Mouse (Mus musculus) limb, embryonic 14.5 days (tissue): Measurements from ENCODE around the gene Mrpl18. TPM values are rescaled to one million over a fixed set of nuclear protein-coding genes. Genes with fewer than 3 reads are reported as not detected.
A peak's percentile ranks its signal among the peaks of the same experiment; 100 is the strongest.
"Not testable (repeated sequence)": the region's sequence is repeated elsewhere in the genome, so short reads cannot be mapped to it uniquely, and the experiment has no call there.

ENCODE experiments used
- ATAC-seq: fragments of 200-750 bp; cut with Nextera tagmentation; 2 replicates; pipeline ENCODE4 v1.8.0; 2017; ENCODE audit warnings: low read depth, moderate number of reproducible peaks, moderate TSS enrichment; ENCODE audit not compliant: low FRiP score
- DNase-seq: peaks from one replicate; pipeline ENCODE4 v3.0.0-alpha.2; 2015; ENCODE audit warnings: low spot score
- H3K27ac ChIP-seq: fragments of 300-500 bp; sonication (generic); replicated peaks from 2 replicates; pipeline ENCODE4 v1.5.1; 2014; ENCODE audit warnings: low read depth, mild to moderate bottlenecking, low read length, moderate library complexity, mixed read lengths
- H3K27me3 ChIP-seq: fragments of 300-500 bp; sonication (generic); 2 replicates; pipeline ENCODE4 v1.6.1; 2014; ENCODE audit warnings: low read length, mixed read lengths; ENCODE audit not compliant: control insufficient read depth, insufficient read depth
- H3K36me3 ChIP-seq: fragments of 300-500 bp; sonication (generic); 2 replicates; pipeline ENCODE4 v1.6.1; 2014; ENCODE audit warnings: mild to moderate bottlenecking, low read length, moderate library complexity, mixed read lengths; ENCODE audit not compliant: control insufficient read depth, insufficient read depth
- H3K4me1 ChIP-seq: fragments of 300-500 bp; sonication (generic); 2 replicates; pipeline ENCODE4 v1.6.1; 2014; ENCODE audit warnings: antibody characterized with exemption, low read length, mixed read lengths; ENCODE audit not compliant: control insufficient read depth, insufficient read depth
- H3K4me2 ChIP-seq: fragments of 300-500 bp; sonication (generic); replicated peaks from 2 replicates; pipeline ENCODE4 v1.6.1; 2014; ENCODE audit warnings: low read depth, mild to moderate bottlenecking, low read length, moderate library complexity; ENCODE audit not compliant: severe bottlenecking
- H3K4me3 ChIP-seq: fragments of 300-500 bp; sonication (generic); replicated peaks from 2 replicates; pipeline ENCODE4 v1.5.1; 2014; ENCODE audit warnings: low read length
- H3K9ac ChIP-seq: fragments of 300-500 bp; sonication (generic); 2 replicates; pipeline ENCODE4 v1.6.1; 2014; ENCODE audit warnings: mild to moderate bottlenecking, low read depth, low read length, moderate library complexity; ENCODE audit not compliant: severe bottlenecking
- H3K9me3 ChIP-seq: fragments of 300-500 bp; sonication (generic); 2 replicates; pipeline ENCODE4 v1.6.1; 2016; ENCODE audit warnings: low read length; ENCODE audit not compliant: control insufficient read depth
- POLR2A ChIP-seq: fragments of 200-500 bp; IDR thresholded peaks from 2 replicates; pipeline ENCODE4 v1.8.0; 2012; ENCODE audit warnings: inconsistent platforms, mild to moderate bottlenecking, moderate library complexity, borderline replicate concordance; ENCODE audit not compliant: insufficient read depth, insufficient read length; ENCODE audit errors: extremely low read depth
- WGBS: fragments of 180-500 bp; shearing (Covaris S2); extraction: QIAGEN DNeasy Blood & Tissue Kit; methylation state at CpG from one replicate; pipeline ENCODE4 v1.1.7; 2014; 5-methylcytosine and 5-hydroxymethylcytosine counted together
- polyA plus RNA-seq, 2 experiments: library from polyadenylated mRNA; depleted of rRNA in 1 of 2; stranded (reverse) in 1 of 2; unstranded in 1 of 2; fragments of >200 nt; fragmentation: Nextera tagmentation in 1 of 2; extraction: Ambion mirVana in 1 of 2; gene quantifications; 2 replicates each; pipeline versions ENCODE4 v1.2.1 to v1.2.3; 2012 to 2014

Gene Mrpl18
- polyA plus RNA-seq, 2 experiments = 66.4 to 127 TPM

- Histone ChIP-seq H3K4me3 (no peak overlapping the region), H3K4me1 (peaks cover 9% of the 10 kb centered on the region), H3K36me3 (peaks cover 18% of the 10 kb centered on the region), H3K27me3 (no peaks in the 10 kb centered on the region), H3K27ac (no peak overlapping the region), H3K9ac (no peak overlapping the region), H3K4me2 (no peak overlapping the region), H3K9me3 (no peaks in the 10 kb centered on the region)
- WGBS = 97% methylated on average over 6 of the region's 6 CpGs
- ATAC-seq (no peak), DNase-seq (no peak)
- TF ChIP-seq POLR2A = no peak
Observed at GRCm38 (mm10) chr17:12902291-12902690, 13.9 kb downstream of the Mrpl18 start.

- not testable (repeated sequence) for ATAC-seq, H3K4me2 ChIP-seq
Observed at GRCm38 (mm10) chr17:12898607-12899006, 17.5 kb downstream of the Mrpl18 start.

GRCm38 (mm10) chr17:12897674-12898073 lies 18.5 kb downstream of the Mrpl18 start:
- DNase-seq (no peak), ATAC-seq (no peak)
- no peak overlapping the region for H3K4me3 ChIP-seq
- H3K27ac ChIP-seq = no peak overlapping the region; the same call in 1 of the 2 replicates
- peaks cover 9% of the 10 kb centered on the region for H3K36me3 ChIP-seq
- H3K4me1 ChIP-seq = peaks cover under 1% of the 10 kb centered on the region; the same call in 1 of the 2 replicates
- H3K4me2 ChIP-seq = no peak overlapping the region
- TF ChIP-seq POLR2A = no peak
- H3K27me3 ChIP-seq = no peaks in the 10 kb centered on the region
- no peak overlapping the region for H3K9ac ChIP-seq
- WGBS = 93% methylated on average over 5 of the region's 5 CpGs
- H3K9me3 ChIP-seq = no peaks in the 10 kb centered on the region

More at GRCm38 (mm10) chr17:12898607-12899006, 17.5 kb downstream of the Mrpl18 start:
- DNase-seq, H3K9me3 ChIP-seq, H3K9ac ChIP-seq, H3K27ac ChIP-seq, H3K4me1 ChIP-seq, H3K27me3 ChIP-seq, H3K4me3 ChIP-seq: not testable (repeated sequence)
- 54% methylated on average over 2 of the region's 2 CpGs for WGBS
- H3K36me3 ChIP-seq = peaks cover 13% of the 10 kb centered on the region

GRCm38 (mm10) chr17:12892033-12892432 lies 24.1 kb downstream of the Mrpl18 start:
- WGBS = 97% methylated on average over 9 of the region's 9 CpGs
- no peak overlapping the region for H3K27ac ChIP-seq
- H3K27me3 ChIP-seq = no peaks in the 10 kb centered on the region
- peaks cover 17% of the 10 kb centered on the region for H3K36me3 ChIP-seq
- peaks cover 4% of the 10 kb centered on the region for H3K4me1 ChIP-seq
- no peak overlapping the region for H3K9ac ChIP-seq
- DNase-seq (no peak), ATAC-seq (no peak)
- H3K4me2 ChIP-seq = no peak overlapping the region
- H3K4me3 ChIP-seq = no peak overlapping the region
- H3K9me3 ChIP-seq = no peaks in the 10 kb centered on the region
- no peak for TF ChIP-seq POLR2A

GRCm38 (mm10) chr17:12891054-12891453 lies 25.1 kb downstream of the Mrpl18 start:
- H3K4me3 ChIP-seq = no peak overlapping the region
- no peak overlapping the region; the same call in 1 of the 2 replicates for H3K9ac ChIP-seq
- H3K4me2 ChIP-seq = no peak overlapping the region
- WGBS = 88% methylated on average over 4 of the region's 4 CpGs
- peaks cover 17% of the 10 kb centered on the region for H3K36me3 ChIP-seq
- H3K9me3 ChIP-seq = no peaks in the 10 kb centered on the region
- no peak for ATAC-seq
- H3K27ac ChIP-seq = no peak overlapping the region
- H3K4me1 ChIP-seq = peaks cover 4% of the 10 kb centered on the region
- no peak for TF ChIP-seq POLR2A
- H3K27me3 ChIP-seq = no peaks in the 10 kb centered on the region
- no peak for DNase-seq

- no peak overlapping the region for H3K4me2 ChIP-seq
- 64% methylated on average over 15 of the region's 15 CpGs for WGBS
- H3K9ac ChIP-seq = no peak overlapping the region
- no peak overlapping the region for H3K4me3 ChIP-seq
- peak; percentile 75 for DNase-seq
- no peak for ATAC-seq
- no peak for TF ChIP-seq POLR2A
- H3K27ac ChIP-seq = no peak overlapping the region; the same call in 1 of the 2 replicates
- peaks cover 17% of the 10 kb centered on the region for H3K36me3 ChIP-seq
- H3K4me1 ChIP-seq = peaks cover 4% of the 10 kb centered on the region
- no peaks in the 10 kb centered on the region for H3K9me3 ChIP-seq
- no peaks in the 10 kb centered on the region for H3K27me3 ChIP-seq
Observed at GRCm38 (mm10) chr17:12887021-12887775, 28.9 kb downstream of the Mrpl18 start.
